Mouse (Mus musculus): ENCODE results near the gene Fcamr.

DNA sequence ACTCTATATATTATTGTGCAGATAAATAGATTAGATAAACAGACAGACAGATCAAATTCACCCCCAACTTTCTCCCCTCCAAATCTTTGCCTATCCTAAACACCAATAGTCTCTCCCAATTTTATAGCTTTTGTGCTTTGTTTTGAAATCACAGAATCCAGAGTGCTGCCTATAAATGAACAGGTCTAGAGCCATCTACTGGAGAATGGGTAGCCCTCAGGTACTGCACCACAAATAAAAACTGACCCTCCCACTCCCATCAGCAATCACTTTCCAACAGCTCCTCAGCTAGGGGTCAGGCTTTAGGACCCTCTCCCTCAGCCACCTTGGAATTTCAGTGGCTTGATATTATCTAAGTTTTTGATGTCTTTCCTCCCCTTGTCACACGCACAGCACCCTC lies 24.1 kb upstream of the Fcamr start:
- TF ChIP-seq CTCF (IDR thresholded peaks at IDR 0.05; ENCODE audit: low read depth, low read length) (no peak), POLR2AphosphoS5 (IDR thresholded peaks at IDR 0.05; ENCODE audit: insufficient replicate concordance, low read depth, low read length) (no peak), TAL1 (conservative IDR thresholded peaks at IDR 0.05; ENCODE audit: low read depth, low read length) (no peak), GATA1 (IDR thresholded peaks at IDR 0.05; ENCODE audit: borderline replicate concordance, low read length) (no peak)
